Mouse (Mus musculus): Measurements from ENCODE around the gene Ccdc187.

Gene Ccdc187

DNA sequence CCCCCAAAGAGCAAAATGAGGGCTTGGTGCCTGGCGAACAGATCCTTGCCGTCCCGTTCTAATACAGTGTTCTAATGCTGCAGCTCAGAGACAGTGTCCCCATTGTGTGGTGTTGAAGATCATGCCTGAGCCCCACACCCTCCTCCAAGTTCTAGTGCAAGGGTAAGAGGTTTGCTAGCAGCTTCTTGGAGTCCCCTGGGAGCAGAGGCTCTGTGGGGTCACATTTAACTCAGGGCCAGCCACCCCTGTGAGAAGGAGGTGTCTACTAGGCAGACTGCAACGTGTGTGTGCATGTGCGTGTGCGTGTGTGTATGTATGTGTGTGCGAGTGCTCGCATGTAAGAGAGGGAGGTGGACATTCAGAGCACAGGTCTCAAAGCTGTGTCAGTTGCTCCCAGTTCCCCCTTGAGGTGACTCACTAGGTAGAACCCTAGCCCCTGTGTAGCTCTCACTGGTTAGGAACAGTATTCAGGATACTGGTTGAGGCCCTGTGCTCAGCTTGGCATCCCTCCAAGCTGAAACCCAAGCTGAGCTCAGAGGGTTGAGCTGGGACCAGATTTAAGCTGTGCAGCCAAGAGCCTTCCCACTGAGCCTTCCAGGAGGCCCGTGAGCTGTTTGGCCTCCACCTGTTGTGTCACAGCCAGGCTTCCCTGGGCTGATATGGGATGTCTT lies 22.4 kb upstream of the Ccdc187 start:
- no peak for DNase-seq (ENCODE audit: low read depth, low spot score)

DNA sequence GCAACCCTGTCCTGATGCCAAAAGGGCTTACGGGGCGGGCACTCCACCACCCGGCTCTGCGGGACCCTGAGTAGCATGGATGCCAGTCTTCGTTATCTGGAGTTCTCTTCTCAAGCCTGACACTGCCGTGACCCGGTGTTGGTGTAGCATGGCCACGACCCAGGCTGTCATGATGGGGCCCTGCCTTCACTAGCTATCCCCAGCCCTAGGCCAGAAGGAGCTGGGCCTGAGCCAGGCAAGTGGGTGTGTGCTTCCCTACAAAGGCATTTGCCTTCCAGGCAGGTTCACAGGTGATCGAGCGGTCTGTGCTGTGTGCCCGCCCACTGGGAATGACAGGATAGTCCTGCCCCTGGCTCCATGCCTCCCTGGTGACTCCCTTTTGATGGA lies 21.6 kb upstream of the Ccdc187 start:
- no peak for DNase-seq (ENCODE audit: low read depth, low spot score)

DNA sequence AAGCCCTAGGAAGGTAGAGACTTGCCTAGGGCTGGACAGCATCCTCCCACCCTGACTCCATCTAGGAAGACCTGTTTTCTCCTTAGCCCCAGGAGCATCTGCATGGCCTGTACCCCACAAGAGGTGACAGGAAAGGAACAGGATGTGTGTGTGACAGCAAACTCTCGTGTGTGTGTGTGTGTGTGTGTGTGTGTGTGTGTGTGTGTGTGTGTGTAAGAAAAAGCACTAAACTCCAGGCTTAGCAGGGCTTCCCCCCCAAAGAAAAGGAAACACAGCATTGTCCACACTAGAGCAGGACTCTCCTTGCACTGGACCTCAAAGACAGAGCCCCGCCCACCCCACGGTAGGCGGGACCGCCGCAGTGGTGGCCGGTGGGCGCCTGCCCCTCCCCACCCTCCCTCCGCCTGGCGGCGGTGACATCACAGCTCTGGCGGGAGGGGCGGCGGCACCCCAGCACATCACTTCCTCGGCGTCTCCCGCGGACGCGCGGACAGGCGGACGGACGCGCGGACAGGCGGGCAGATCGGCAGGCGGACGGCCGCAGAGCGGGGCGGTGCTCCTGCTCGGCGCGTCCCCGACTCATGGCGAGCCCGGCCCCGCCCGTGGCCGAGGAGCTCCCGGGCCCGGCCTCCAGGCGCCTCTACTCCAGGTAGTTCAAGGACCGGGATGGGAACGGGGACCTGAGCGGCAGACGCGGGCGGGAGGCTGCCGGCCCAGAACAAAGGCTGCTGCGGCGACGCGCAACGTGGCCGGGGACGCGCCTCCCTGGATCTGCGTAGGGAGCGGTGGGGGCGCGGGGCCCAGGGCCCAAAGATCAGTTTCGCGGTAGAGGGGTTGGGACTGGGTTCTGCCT lies 20.9 kb upstream of the Ccdc187 start, which contains the start of gene Gpsm1:
TSS of gene Gpsm1 (plus strand) at position 444 of the 853 bp plus-strand sequence.
- peak; percentile 82 for DNase-seq (ENCODE audit: low read depth, low spot score)

DNA sequence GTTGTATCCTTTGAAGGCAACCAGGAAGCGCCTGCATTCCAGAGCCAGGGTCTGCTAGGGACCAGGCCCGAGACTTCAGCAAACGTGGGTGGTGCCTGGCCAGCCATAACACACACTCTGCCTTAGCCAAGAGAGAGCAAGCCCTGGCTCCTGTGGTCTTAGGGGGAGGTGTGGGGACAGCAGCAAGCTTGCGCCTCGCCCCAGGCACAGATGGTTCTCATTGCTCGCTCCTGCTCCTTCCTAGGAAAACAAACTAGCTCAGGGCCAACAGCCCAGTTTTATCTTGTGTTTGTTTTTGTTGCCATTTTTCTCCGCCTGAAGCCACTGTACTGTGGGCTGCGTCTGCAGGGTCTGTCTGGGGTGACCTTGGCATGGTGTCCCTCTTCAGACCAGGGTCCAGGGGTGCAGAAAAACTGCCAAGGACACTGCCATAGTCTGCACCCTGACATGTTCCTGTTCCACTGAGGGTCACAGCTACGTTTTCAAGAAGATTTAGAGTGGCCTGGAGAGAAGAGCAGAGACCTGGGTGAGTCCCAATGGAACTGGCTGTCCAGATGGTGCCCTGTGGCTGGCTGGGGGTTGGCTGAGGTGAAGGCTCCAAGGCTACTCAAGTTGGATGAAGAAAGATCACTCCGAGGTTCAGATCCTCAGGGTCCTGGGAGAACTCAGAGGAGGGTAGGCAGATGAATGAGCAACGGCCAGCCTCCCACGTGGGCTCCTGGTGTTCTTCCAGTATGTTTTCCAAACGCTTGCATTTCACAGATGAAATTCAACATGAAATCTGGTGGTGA lies 20.1 kb upstream of the Ccdc187 start:
- DNase-seq (ENCODE audit: low read depth, low spot score), result no peak

- no peak for DNase-seq (ENCODE audit: low read depth, low spot score)
Measured at GRCm38 (mm10) chr2:26313394-26313793, 19.0 kb upstream of the Ccdc187 start.

DNA sequence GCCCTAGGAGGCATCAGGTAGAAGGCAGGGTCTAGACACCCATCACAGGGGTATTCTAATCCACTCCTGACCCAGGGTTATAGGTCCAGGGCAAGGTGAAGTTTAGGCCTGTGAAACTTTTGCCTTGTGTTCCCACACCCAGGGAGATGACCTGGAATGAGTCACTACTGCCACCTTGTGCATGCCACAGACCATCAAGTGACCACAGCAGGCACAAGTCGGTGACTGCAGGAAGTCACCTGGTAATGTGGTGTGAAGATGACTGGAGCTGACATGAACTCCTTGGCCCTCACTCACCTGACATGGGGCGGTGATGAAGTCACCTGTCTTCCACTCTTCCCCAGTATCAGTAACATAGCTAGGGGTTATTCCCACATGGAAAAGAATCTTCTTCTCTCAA lies 18.5 kb upstream of the Ccdc187 start:
- no peak for DNase-seq (ENCODE audit: low read depth, low spot score)

- DNase-seq (ENCODE audit: low read depth, low spot score), result no peak
Measured at GRCm38 (mm10) chr2:26311936-26312335, 17.6 kb upstream of the Ccdc187 start.

GRCm38 (mm10) chr2:26309739-26310138 lies 15.4 kb upstream of the Ccdc187 start:
- DNase-seq (ENCODE audit: low read depth, low spot score), result no peak

DNA sequence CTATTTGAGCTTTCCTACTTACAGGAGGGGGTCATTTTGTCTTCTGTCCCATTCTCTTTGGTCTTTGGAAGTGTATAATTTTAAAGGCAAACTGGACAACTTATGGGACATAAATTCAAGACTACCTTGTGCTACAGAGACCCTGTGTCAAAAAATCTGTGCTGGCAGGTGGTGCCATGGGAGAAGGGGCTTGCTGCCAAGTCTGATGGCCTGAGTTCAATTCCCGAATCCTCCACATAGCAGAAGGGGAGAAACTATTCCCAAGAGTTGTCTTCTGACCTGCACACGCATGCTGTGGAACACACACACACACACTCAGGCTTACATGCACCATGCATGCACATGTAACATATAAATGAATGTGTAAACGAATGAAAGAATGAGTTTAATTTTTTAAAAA lies 12.3 kb upstream of the Ccdc187 start:
- no peak for DNase-seq (ENCODE audit: low read depth, low spot score)

GRCm38 (mm10) chr2:26305555-26305954 lies 11.2 kb upstream of the Ccdc187 start:
- DNase-seq (ENCODE audit: low read depth, low spot score), result no peak

DNA sequence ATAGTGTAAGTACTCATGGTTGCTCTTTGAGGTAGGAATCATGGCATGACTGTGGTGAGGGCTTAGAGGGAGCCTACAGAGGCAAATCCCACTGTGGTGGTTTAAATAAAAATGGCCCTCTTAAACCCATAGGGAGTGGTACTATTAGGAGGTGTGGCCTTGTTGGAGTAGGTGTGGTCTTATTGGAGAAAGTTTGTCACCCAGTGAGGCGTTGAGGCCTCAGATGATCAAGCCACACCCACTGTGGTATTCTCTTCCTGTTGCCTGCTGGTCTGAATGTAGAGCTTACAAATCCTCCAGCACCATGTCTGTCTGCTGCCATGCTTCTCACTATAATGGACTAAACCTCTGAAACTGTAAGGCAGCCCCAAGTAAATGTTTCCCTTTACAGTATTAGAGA lies 10.4 kb upstream of the Ccdc187 start:
- DNase-seq (ENCODE audit: low read depth, low spot score), result no peak

DNA sequence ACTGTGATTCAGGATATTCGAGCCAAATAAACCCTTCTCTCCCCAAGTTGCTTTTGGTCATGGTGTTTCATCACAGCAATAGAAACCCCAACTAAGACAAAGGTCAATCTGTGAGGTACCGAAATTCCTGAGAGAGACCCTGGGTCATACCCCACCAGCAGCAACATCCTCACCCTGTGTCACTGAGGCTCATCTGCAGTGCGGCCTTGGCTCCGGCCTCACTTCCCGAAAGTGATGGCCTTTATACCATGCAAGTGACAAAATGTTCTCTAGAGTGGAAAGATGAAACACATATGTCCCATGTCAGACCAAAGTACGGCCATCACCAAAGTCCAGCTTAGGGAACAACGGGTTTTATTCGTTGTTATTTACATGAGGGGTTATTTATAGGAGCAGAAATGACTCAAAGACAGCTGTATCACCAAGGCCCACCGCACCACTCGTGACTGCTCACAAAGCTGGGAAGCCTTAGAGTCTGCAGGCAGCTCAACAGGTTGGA lies 7.7 kb upstream of the Ccdc187 start:
- no peak for DNase-seq (ENCODE audit: low read depth, low spot score)

DNA sequence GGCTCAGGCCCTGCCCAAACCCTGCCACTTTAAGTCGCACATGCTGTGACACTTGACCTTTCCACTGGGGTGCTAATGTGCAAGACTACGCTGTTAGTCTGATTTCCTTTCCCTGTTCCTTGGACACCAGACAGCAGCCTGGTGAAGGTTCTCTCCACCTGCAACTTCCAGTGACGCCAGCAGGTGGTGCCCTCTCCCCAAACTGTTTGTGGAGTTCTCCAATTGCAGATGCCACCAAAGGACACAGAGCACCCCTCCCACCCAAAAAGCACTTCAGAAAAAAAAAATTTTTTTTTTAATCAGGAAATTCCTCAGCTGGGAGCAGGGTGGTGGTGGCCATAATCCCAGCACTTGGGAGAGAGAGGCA lies 6.4 kb upstream of the Ccdc187 start:
- peak; percentile 62 for DNase-seq (ENCODE audit: low read depth, low spot score)

GRCm38 (mm10) chr2:26300161-26300807 lies 5.9 kb upstream of the Ccdc187 start:
- DNase-seq (ENCODE audit: low read depth, low spot score), result no peak

- no peak for DNase-seq (ENCODE audit: low read depth, low spot score)
Measured at GRCm38 (mm10) chr2:26299336-26299735, 5.0 kb upstream of the Ccdc187 start.

DNA sequence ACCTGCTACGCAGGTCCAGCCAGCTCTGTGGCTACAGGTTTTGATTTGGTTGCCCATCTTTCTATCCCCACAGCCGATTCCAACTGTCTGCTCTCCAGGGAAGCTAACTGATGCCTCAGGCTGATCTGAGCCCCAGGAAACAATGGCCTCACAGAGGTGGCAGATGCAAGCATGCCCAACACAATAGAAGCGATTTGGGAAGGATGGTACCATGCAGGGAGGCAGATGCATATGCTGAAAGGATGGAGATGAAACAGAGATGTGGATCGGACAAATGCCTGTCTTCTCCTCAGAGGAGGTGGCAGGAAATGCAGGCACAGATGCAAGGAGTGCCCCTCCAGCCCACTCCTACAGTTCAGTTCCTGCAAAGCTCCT lies 4.5 kb upstream of the Ccdc187 start:
- DNase-seq (ENCODE audit: low read depth, low spot score), result no peak

GRCm38 (mm10) chr2:26298208-26298855 lies 4.0 kb upstream of the Ccdc187 start:
- DNase-seq (ENCODE audit: low read depth, low spot score), result no peak

DNA sequence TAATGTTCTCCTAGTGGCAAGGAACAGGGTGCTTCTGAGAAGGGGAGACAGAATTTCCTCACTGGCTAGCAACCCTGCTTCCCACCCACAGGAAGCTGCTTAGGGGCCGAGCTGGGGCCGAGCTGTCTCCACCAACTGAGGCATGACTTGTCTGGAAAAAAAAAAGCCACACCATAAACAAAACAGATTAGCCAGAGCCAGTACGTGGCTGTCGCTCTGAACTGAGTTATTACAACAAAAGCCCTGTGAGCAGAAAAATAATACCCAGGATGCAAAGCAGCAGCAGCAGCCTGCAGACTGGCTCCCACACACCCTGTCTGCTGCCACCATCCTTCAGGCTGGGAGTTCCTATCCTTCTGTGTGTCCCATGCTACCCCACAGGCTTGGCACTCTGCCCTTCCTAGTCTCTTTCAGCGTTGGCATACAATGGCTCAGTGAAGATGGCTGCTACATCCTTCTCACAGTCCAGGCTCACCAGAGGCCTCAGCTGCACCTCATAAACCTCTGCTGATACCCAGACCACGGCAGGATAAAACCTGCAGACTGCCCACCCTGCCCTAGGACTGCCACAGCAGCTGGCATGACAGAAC lies 2.3 kb upstream of the Ccdc187 start:
- DNase-seq (ENCODE audit: low read depth, low spot score), result no peak

DNA sequence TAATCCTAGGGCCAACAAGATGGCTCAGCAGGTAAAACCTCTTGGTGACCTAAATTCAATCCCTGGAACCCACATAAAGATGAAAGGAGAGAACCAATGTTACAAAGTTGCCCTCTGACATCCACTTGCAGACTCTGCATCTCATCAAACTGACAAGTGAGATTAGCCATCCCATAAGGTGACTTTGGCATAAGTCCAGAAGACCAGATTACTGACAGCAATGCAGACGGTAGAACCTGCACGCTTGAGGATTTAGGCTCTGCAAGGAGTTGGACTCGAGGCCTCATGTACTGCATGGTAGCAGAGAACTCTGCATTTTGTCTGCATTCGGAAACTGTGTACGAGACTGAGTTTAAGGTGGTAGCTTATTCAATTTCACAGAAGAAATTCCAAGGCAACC lies 4.2 kb downstream of the Ccdc187 start:
- DNase-seq (ENCODE audit: low read depth, low spot score), result no peak

DNA sequence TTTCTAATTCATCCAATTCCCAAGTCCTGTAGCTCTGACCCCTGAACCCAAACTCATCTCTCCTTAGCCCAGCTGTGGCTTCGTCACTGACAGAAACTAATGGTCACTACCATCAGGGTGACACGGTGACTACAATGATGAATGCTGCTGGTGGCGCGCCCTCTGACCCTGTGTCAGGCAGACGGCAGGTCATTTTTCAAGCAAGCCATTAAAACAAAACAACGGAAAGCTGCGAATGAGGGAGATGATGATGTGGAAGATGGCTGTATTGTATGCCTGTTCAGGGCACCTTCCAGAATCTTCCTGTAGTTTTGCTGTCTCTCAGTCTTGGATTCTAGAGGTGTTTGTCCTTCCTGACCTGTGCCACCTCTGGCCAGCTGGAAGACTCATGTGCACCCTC lies 8.0 kb downstream of the Ccdc187 start:
- DNase-seq (ENCODE audit: low read depth, low spot score), result no peak

DNA sequence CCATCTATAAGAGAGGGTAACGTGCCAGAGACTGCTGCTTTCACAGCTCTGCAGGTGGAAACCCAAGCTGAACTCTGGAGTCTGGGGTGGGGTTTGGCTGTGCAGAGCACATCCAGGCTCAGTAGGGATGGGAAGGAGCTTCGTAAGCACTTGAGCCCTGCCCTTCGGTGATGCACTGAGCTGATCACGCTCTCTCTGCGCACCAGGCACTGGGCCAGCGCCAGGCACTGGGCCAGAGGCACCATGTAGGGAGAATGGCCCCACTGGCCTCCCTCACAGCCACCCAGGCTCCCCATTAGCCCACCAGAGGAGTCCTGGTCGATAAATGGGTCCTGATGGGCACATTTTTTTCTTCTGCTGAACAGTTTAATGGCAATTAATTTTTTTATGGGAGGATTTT lies 8.6 kb downstream of the Ccdc187 start:
- no peak for DNase-seq (ENCODE audit: low read depth, low spot score)

Data from A20 (cell line).